Mouse (Mus musculus): ENCODE measurements around the gene Gemin4. TPM values are rescaled to one million over a fixed set of nuclear protein-coding genes. Genes with fewer than 3 reads are reported as not detected.

Gemin4 gene
- 10 to 100 TPM in 1 of 2 experiments, 1 to 10 TPM in 1; 7.2 to 11.7 TPM for total RNA-seq (2021)

DNA sequence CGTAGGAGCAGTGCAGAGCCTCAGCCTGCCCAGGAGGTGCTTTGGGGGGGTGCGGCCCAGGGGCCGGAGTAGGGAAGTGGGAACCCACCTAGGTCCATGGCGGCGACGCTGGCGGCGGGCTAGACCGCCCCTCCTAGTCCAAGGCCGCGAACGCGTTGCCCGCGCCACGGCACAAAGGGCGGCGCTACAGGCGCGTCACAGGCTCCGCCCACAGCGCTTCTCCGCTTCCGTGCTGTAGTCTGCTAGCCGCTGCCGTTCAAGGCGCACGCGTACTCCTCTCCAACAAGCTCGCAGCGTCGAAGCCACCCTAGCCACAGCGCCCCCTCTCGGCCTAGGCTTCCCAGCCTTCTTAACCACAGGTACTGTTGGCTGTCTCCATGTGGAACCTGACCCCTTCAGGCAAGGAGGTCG is at the start of gene Gemin4, which contains the start of gene Dbil5:
Gemin4 (minus strand) TSS at position 275 of the 411 bp plus-strand sequence.
Dbil5 (plus strand) TSS at position 219 of the 411 bp plus-strand sequence.
- peak; percentile 95 to 98 for DNase-seq (ENCODE audit: extremely low spot score in 1 of 2, low spot score in 1 of 2)

DNA sequence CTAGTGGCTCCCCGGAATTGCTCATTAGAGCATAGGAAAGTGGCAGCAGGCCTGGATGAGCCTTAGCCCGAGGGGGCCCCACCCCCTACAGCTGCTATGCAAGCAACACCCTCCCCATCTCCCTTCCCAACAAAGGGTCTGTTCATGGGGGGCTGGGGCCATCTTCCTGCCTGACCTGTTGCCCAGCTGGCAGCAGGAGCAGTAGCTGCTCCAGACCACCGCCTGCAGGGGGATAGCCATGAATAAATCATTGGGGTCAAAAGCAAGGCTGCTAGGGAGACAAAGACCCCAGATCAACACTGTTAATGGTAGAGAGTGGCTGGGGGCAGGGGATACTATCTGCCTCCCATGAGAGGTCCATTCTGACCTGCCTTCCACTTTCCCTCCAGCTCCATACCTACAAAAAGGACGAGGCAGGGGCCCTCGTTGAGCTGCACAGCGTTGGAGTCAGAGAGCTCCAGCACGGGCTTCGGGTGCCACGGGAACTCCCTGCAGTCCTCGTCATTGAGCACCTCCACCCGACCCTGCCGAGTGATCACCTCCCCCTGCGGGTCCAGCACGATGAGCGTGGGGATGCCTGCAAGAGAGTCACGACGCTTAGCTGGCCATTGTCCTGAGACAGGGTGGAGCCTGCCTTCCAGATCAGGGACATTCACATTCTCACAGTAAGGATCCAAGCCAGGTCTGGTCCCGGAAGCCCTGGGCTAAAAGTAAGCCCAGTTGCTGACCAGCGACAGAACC is 45.3 kb upstream of the Gemin4 start:
- DNase-seq (ENCODE audit: extremely low spot score in 1 of 2, low spot score in 1 of 2), result no peak

DNA sequence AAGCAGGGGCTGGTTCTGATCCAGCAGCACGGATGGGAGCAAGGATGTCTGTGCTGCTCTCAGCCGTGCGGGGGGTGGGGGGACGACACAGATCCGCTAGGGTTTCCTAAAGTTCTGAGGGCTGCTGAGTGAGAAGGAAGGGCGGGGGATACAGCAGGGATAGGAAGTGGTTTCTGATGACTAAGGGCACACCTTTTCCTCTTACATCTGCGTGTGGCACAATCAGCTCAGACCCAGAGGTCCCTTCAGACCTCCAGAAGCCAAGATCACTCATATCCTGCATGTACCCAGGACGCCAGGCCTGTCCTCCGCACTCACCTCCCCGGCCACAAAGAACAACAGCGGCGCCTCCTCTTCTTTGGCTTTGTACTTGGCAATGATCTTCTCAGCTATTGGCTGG is 43.8 kb upstream of the Gemin4 start:
- DNase-seq (ENCODE audit: extremely low spot score in 1 of 2, low spot score in 1 of 2), result no peak

DNA sequence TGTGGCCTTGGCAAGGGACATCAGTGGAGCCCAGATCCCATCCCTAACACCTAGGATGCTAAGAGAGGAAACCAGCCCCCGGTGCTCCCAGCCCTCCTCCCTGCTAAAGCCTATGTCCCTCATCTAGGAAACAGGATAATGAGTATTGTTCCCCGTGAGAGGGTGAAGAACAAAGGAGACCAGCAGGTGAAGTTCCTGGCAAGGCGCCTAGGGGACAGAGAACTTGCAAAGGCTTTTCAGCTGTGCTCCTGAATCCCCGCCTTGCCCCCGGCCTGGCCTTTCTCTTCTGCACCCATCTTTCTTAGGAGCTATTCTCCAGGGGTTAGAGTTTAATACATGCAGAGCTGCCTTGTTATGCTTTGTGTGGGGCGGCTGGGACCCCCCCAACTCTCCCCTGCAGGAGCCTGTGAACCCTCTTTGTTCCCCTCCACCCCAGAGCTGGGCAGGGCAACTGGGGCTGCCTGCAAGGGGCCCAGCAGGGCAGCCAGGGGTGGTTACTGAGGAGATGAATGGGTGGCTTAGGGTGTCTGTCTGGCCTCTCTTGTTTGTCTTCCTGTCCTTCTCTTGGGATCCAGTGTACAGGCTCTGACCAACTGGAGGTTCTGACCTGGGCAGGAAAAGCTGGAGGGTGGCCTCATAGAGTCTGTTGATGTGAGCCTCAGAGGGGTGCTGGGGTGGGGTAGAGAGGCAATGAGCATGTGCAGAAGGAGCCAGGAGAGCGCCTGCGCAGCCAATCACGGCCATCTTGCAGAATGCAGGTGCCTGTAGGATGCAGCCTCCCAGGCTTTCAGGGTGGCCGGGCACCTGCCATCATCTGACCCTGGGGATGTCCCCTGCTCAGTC is 43.0 kb upstream of the Gemin4 start:
- DNase-seq (ENCODE audit: extremely low spot score in 1 of 2, low spot score in 1 of 2), result no peak

DNA sequence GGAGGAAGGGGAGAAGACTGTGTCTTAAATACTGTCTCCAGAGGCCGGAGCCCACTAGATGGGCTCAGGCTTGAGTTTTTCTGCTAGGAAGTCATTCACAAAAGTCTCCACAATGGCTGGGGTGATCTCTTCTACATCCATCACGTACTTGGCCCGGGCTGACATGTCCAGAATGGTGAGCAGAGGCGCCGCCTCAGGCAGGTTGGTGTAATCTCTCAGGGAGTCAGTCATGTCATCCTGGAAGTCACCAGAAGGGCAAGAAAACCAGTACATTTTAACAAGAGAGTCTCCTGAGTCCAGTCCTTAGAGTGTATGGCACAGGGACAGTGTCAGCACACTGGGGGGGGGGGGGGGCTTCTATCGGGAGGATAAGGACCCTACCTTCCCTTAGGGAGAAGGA is 41.0 kb upstream of the Gemin4 start:
- no peak for DNase-seq (ENCODE audit: extremely low spot score in 1 of 2, low spot score in 1 of 2)

GRCm38 (mm10) chr11:76257386-76257785 is 39.9 kb upstream of the Gemin4 start:
- DNase-seq (ENCODE audit: extremely low spot score in 1 of 2, low spot score in 1 of 2), result no peak

- DNase-seq (ENCODE audit: extremely low spot score in 1 of 2, low spot score in 1 of 2), result no peak
These were observed 38.7 kb upstream of the Gemin4 start for GRCm38 (mm10) chr11:76256129-76256528.

GRCm38 (mm10) chr11:76255431-76256001 is 38.1 kb upstream of the Gemin4 start:
- DNase-seq (ENCODE audit: extremely low spot score in 1 of 2, low spot score in 1 of 2), result no peak

GRCm38 (mm10) chr11:76253918-76254264 is 36.4 kb upstream of the Gemin4 start:
- DNase-seq (ENCODE audit: extremely low spot score in 1 of 2, low spot score in 1 of 2), result no peak

DNA sequence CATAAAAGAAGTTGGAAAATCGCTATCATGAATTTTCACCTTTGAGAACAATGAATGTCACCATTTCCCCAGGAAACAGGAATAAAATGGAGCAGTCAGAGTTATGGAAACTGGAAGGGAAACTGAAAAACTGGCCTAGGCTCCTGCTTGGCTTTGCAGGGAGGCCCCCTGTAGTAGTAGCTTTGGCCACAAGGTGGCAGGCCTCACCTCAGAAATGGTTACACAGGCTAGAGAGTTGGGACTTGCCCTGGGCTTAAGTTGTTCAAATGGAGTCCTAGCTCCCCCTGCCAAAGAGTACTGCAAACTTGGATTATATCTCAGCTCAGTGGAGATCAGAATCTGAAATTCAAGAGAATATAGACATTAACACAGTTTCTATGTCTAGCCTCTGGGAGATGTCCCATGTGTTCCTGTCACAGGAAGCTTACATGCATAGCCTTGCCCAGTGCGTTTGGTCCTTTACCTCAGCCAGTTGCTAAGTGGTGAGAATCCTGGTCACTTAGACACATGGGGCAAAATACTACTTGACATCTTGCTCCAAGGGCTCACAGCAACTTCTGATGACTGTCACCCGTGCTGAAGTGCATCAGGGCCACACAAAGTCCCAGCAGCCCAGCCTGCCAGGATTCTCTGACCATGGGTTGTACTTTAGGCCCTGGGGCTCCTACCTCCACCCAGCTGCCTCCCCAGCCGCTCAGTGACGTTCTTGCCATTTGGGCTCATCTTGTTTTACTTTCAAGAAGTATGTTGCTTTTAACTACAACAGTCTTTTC is 35.9 kb upstream of the Gemin4 start:
- peak; percentile 76 to 93 for DNase-seq (ENCODE audit: extremely low spot score in 1 of 2, low spot score in 1 of 2)

- no peak for DNase-seq (ENCODE audit: extremely low spot score in 1 of 2, low spot score in 1 of 2)
These were observed 34.6 kb upstream of the Gemin4 start for GRCm38 (mm10) chr11:76252036-76252435.

DNA sequence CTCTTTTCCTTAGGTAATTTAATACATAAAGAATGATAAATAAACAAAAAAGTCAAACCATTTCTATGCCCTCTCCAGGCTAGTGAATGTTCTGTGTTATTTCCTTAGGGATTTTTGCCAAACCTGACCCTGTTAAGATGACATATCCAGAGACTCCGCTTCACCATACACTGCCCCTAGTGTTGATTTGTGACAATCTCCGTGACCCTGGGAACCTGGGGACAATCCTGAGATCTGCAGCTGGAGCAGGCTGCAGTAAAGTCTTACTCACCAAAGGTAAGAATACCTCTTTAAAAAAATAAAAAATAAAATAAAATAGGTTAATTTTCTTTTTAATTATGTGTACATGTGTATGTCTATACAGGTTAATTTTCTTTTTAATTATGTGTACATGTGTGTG is 29.8 kb upstream of the Gemin4 start:
- DNase-seq (ENCODE audit: extremely low spot score in 1 of 2, low spot score in 1 of 2), result no peak

DNA sequence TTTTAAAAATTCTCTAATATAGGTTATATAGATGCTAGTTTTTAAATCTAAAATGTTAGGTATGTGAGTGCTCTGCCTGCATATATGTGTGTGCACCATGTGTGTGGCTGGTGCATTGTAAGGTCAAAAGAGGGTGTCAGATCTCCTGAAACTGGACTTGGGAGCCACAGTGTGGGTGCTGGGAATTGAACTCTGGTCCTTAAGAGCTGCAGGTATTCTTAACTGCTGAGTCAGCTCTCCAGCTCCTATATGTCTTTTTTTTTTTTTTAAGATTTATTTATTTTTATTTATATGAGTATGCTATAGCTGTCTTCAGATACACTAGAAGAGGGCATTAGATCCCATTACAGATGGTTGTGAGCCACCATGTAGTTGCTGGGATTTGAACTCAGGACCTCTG is 29.0 kb upstream of the Gemin4 start:
- DNase-seq (ENCODE audit: extremely low spot score in 1 of 2, low spot score in 1 of 2), result no peak

DNA sequence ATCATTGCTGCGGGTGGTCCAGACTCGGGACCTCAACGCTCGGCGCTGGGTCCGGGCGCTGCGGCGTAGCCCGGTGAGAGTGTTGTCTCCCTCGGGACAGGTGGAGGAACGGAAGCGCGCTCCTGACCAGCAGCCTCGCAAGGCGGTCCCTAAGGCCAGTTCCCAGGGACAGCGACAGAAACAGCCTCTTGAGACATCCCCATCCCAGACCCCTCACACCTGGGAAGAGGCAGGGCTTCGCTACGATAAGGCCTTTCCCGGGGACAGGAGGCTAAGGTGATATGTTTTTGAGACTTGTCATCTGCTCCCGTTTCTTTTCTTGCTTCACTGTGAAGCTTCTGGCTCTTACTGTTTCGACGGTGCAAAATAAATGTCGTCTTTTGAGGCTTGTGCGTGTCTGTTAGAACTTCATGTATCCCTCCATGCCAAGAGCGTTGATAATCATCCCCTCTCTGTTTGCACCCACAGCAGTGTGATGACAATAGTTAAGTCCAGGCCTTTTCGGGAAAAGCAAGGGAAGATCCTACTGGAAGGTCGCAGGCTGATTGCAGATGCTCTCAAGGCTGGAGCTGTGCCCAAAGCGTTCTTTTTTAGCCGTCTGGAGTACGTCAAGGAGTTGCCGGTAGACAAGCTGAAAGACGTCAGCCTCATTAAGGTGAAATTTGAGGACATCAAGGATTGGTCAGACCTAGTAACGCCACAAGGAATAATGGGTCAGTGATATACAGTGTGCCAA is 26.5 kb upstream of the Gemin4 start:
- DNase-seq (ENCODE audit: extremely low spot score in 1 of 2, low spot score in 1 of 2), result no peak

- DNase-seq (ENCODE audit: extremely low spot score in 1 of 2, low spot score in 1 of 2), result peak; percentile 93
These were observed 25.7 kb upstream of the Gemin4 start, which contains the start of the genes Mrm3 and Glod4 for GRCm38 (mm10) chr11:76242901-76243810. Gene Mrm3, plus strand, starts transcription at chr11:76243715. Gene Glod4, minus strand, starts transcription at chr11:76243725.

GRCm38 (mm10) chr11:76239750-76240149 is 22.3 kb upstream of the Gemin4 start:
- DNase-seq (ENCODE audit: extremely low spot score in 1 of 2, low spot score in 1 of 2), result no peak

GRCm38 (mm10) chr11:76236136-76236535 is 18.7 kb upstream of the Gemin4 start:
- DNase-seq (ENCODE audit: extremely low spot score in 1 of 2, low spot score in 1 of 2), result no peak

GRCm38 (mm10) chr11:76225051-76225450 is 7.6 kb upstream of the Gemin4 start:
- no peak for DNase-seq (ENCODE audit: extremely low spot score in 1 of 2, low spot score in 1 of 2)

DNA sequence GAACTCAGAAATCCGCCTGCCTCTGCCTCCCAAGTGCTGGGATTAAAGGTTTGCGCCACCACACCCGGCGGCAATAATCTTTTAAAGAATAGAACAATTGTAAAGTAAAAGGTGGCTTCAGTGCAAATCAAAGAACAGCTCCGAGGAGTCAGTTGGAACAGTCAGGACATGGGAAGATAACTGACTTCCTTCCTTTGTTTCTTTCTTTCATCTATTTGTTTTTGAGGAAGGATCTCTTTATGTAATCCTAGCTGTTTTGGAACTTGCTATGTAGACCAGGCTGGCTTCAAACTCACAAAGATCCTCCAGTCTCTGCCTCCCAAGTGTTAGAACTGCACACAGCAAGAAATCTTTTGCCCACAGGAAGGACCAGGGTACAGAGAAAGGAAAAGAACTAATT is 7.2 kb upstream of the Gemin4 start:
- DNase-seq (ENCODE audit: extremely low spot score in 1 of 2, low spot score in 1 of 2), result no peak
